Mouse (Mus musculus) retina, adult 2 months (tissue): ENCODE data around the gene Kcnn1.

Experiments
- DNase-seq: peaks from one replicate; pipeline ENCODE4 v3.0.0-alpha.2; 2012; ENCODE audit warnings: low read depth, low spot score

Kcnn1 gene

DNA sequence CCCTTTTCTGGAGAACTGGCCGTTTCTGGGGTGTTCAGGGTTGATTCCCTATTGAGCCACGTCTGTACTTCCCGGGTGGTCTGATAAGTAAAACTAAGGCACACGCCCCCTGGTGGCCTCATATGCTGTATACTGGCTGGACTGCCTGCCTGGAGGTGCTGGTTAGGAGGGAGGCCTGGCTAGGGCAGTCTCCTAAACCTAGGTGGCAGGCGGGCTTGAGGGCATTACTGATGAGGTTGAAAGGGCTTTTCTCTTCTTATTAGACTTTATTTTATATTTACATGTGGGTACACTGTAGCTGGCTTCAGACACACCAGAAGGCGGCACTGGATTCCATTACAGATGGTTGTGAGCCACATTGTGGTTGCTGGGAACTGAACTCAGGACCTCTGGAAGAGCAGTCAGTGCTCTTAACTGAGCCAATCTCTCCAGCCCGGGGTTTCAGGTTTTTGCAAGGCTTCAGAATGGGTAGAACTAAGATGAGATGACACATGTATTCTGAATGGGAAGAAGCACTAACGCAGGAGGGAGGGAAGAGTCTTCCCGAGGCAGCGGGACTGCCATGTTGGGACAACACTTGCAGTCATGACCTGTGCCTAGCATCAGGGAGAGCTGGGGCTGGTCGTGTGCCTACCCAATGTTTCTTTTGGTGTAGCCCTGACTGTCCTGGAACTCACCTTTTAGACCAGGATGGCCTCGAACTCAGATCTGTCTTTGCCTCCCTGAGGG lies 30.8 kb upstream of the Kcnn1 start:
- DNase-seq = no peak

DNA sequence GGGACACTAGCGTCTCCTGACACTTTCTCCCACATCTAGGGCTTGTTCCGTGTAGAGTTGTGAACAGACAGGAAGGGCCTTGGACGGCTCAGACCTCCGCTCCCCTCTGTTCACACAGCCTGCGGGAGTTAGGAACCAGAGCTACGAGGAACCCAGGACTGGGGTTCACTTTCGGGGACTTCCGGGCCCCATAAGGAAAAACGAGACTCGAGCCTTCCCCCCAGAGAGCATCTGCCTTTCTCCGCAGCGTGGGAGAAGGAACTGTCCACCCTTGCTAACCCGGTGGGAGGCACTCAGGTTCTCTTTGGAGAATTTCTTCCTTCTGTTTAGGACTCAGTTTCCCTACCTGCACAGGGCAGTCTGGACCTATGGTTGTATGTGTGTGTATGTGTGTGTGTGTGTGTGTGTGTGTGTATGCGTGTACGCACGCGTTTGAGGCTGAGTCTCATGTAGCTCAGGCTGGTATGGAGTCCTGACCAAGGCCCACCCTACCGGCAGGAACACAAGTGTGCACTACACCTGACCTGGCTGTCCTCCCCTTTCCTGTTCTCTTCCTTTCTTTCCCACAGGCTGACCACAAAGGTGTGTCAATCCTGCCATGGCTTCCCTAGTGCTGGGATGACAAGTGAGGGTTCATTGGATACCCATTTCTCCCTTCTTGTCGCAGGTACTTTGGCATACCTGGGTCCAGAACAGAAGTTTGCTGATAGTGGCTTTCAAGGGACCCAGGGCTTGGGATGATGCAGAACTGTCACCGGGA lies 30.0 kb upstream of the Kcnn1 start:
- DNase-seq = no peak

DNA sequence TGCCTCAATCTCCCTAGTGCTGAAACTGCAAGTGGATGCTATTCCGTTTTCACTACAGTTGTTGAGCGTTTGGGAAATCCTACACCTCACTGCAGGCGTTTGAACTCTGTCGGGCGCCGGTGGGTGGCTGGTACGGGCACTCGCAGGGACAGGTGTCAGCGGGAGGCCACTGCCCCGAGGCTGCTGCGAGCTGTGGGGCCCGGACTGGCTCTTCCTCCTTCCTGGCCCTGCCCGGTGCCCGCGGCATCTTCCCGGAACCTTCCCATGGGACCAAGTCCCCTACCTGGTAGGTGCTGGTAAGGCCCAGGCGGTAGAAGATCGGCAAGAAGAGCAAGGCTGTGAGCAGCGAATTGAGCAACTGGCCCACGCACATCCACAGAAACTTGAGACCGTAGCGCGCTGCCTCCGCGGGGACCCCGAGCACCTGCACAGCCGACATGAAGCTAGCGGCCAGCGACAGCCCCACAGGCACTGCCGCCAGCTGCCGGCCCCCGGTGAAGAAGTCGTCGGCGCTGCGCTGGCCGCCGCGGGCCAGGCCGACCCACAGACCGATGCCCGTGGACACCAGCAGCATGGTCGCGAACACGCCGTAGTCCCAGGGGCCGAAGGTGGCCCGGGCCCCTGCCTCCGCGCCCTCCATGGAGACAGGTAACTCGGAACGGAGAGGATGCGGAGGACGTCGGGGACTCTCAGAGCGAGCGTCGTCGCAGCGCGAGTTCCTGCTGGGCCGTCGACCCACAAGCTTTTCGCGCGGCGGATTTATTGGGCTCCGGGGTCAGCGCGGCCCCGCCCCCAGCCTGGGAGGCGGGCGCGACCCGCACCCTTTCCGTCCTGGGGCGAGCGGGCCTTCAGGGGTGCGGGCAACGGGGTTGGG lies 29.2 kb upstream of the Kcnn1 start, which contains the start of gene Slc5a5:
Gene Slc5a5, minus strand, starts transcription at position 736 of the 874 bp plus-strand sequence.
- DNase-seq = no peak

DNA sequence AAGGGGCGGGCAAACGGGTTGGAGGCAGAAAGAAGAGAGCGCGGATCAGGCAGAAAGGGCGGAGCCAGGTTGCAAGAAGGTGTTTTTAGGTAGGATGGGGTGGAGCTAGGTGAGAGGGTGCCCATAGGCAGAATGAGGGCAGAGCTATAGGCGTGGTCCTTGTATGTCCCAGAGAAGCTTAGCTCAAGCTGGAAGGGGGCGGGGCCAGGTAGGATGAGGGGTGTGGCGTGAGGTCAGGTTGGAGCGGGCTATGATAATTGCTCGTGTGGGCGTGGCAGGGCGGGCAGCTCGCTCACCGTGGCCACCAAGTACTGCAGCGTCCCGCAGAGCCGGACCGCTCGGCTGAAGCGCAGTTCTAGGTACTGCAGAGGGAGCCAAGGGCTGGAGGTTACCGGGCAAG lies 28.3 kb upstream of the Kcnn1 start:
- peak; percentile 71 for DNase-seq

DNA sequence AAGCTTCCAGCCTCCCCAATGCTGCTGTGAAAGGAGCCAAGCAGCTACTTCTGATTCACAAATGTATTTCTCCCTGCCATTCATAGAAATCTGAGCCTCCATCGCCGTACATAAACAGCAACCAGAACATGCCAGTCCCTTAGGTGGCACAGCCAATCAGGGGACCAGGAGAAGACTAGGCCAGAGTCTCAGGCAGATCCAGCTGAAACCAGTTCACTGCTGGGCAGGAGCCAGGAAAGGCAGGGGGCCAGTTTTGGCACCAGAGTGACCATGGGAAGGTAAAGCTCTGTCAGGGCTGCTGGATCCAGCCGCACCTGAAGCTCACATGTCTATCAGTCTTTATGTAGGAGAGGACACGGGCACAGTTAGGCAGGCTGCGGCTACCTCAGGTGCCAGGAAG lies 27.6 kb upstream of the Kcnn1 start:
- DNase-seq = no peak

DNA sequence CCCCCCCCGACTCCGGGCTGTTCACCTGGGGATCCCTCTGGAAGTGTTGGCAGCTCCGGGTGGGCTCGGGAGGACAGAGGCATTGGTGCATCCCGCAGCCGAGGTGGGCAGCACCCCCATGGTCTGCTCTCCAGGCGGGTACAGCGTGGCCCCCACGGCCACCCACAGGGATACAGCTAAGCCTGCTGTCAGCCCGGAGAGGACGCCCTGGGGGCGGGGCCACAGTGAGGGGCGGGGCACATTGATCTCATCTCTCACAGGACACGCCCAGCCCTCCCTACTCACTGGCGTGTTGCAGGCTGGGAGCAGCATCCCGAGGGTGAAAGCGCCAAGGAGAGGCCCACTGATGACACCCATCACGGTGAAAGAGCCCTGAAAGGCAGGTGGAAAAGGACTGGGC lies 24.6 kb upstream of the Kcnn1 start:
- DNase-seq = no peak

DNA sequence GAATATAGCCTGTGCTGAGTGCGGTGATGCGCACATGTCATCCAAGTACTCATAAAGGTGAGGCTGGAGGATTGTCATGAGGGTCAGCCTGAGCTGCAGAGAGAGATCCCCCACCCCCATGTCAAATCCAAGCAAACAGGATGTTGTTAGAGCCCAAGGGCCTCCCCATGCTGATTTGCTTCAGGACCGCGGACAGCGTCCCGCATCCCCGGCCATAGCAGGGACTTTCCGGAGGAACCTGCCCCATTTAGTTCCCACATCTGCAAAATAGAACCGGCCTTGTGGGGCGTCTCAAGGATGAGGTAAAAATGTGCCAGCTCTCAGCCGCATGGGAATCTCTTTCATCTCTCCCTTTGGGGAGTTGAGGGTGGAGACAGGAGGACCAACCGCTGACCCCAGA lies 22.6 kb upstream of the Kcnn1 start:
- no peak for DNase-seq

DNA sequence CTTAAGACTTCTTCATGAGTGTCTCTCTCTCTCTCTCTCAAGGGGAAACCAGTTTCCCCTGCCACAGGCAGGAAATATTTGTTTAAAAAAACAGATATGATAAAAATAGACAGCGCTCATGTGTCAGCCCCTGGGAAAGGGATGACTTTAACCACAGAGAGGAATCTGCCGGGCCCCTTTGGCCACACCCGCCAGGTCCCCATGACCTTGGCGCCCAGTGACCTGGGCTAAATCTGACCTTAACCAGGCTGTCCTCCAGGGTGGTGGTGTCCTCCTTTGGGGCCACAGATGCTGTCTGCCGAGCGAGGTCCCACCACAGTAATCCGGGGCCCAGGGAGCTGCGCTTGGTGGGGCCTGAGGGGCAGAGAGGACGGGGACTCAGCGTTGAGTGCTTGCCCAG lies 21.6 kb upstream of the Kcnn1 start:
- no peak for DNase-seq

DNA sequence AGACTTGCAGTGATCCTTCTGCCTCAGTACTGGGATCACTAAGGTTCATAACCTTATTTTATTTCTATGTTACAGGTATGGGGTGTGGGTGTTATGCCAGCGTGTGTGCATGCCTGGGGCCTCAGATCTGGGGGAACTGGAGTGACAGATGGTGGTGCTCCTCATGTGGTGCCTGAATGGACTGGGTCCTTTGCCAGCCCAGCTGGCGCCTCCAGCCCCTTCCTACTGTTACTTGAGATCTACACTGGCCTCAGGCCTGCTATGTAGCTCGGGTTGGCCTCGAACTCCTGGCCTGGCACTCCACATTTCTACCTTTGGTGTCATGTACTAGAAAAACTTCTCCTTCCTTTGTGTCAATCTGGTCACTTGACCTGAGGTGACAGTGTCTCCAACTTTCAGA lies 21.1 kb upstream of the Kcnn1 start:
- no peak for DNase-seq

DNA sequence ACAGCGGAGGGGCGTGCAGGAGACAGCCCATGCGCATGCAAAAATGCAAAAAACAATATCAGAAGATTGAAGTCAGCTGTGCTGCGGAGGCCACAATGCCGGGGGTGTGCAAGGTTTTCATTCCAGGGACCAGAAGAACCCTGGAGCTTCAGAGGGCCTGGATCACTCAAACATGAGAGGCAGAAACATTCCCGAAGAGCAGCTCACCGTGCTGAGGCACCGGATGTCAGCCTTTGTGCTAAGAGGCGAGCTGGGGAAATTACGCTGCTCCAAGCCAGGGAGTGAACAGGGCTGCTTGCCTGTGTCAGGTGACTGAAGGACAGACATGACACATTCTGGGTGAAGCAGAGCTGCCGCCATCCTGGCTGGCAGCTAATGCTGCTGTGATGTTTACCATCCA lies 17.5 kb upstream of the Kcnn1 start:
- no peak for DNase-seq

DNA sequence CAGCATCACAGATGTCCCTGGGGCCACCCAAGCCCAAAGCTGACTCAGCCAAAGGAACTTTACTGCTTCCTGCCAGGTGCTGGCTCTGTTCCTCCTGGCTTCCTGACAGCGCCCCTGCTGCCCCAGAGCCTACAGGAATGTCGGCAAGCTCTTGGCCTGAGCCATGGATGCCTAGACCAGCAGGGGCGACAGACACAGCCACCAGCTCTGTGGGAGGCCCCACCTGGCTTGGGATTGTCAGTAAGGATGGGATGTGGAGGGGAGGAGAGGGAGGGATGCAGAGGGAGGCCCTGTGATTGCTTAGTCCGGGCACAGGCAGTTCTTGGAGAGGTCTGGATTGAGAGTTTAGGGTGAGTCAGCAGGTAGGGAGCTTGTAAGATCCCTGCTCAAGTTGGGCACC lies 17.1 kb upstream of the Kcnn1 start:
- no peak for DNase-seq

DNA sequence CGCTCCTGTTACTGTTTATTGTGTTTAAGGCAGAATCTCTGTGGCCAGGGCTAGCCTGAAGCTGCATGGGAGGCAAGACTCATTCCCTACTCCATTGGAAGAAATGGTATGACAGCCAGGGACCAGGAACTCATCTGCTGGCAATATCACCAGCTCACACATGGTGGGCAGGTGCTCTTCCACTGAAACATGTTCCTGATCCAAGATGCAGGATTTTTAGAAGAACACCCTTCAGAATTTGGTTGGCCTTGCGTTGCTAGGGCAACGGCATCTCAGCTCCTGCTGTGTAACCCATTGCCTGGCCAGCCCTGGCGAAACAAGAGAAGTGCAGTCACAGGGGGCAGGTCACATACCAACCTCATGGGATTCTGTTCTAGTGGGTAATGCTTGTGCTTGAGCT lies 16.4 kb upstream of the Kcnn1 start:
- DNase-seq = no peak

DNA sequence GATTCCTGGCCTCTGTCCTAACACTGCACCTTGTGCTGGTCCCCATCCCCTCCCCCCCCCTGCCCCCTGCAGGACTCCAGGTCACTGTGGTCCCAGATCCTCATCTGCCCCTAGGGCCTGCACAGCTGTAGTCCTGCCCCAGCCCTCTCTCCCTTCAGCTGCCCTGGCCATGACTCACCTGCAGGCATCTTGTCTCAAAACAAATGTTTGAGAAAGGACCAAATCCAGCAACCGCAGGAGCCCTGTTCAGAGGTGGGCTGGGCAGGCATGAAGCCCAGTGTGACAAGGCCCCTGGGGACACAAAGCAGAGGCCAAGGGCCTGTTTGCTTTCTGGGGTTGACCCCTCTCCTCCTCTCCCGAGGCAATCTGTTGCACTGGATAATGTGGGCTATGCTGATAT lies 15.1 kb upstream of the Kcnn1 start:
- no peak for DNase-seq

DNA sequence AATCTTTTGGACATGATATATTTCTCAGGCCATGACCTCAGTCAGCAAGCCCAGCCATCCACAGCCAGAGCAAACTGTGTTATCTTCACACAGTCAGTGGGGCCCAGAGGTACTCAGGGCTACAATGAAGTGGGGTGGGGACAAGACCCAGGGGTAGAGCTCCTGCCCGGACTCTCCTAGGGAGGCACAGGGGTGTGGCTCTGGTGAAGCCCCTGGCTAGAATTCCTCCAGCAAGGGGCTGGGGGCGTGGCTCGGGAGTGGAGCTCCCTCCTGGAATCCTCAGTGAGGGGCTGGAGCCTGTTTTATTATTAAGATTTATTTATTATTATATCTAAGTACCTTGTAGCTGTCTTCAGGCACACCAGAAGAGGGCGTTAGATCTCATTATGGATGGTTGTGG lies 13.3 kb upstream of the Kcnn1 start:
- DNase-seq = no peak

DNA sequence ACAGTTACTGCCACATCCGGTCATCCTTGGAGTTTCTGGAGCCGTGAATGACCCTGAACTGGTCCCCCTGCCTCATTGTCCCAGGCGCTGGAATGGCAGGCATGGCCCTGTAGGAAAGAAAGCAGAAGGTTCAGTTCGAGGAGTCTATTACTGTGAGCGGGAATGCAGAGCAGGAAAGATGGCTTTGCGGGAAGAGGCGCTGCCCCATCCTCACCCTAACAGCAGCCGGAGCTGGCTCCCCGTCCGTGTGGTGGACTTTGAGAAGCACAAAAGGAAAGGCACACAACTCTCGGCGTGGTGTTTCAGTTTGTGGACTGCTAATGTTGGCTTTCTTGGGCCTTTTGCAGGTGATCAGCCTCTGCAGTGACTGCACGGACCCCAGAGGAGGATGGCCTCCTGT lies 11.4 kb upstream of the Kcnn1 start:
- DNase-seq = no peak

DNA sequence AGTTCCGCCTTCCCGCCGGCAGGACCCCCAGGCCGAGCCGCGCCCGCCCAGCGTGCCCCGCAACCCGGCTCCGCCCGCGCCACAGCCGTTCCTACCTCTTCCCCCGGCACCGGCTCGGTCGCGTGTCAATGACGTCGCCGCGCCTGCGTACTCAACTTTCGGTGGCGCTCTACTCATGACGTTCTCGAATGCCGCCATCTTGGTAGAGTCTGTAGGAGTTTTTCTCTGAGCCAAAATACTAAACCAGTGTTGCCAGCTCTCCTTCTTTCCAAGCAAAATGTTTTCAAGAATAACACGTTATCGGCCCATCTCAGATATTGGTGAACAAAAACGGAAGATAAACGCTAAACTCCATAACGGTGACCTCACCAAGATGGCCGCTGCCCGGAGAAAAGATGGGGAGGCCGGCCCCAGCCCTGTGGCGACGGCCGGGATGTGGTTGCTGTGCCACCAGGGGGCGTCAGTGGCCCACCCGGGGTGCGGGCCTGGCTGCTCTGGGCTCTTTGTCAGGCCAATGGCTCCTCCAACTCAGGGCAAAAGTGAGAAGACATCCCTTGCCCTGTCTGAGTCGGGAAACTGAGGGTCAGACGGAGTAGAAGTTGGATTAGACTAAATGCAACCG lies 10.4 kb upstream of the Kcnn1 start, which contains the start of gene Ccdc124:
Gene Ccdc124, minus strand, starts transcription at position 572 of the 622 bp plus-strand sequence.
- DNase-seq = peak; percentile 92

DNA sequence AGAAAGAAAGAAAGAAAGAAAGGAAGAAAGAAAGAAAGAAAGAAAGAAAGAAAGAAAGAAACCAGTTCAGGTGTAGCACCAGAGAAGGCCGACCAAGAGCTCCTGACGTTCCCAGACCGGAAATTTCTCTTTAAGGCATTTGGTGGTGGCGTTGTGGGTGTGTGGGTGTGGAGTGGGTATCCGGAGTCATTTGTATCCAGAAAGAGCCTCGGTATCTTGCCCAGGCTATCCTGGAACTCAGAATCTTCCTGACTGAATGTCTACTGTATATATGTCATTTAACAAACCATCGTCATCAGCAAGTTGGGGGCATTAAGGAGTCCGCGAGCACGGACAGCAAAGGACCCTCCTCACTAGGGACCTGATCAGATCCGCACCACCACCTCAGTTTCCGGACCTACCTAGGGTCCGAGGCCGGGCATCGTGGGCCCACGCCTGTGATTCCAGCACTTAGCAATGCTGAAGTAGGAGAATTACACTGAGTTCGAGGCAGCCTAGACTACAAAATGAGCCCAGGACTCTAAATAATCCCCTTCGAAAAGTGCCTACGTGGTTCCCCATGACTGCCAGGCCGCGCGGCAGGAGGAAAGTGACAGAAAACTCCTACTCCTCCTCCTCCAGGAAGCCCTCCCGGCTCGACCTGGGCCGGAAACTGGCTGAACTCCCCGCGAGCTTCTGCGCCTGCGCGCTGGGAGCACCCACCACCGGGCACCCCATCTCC lies 9.7 kb upstream of the Kcnn1 start:
- DNase-seq = no peak

DNA sequence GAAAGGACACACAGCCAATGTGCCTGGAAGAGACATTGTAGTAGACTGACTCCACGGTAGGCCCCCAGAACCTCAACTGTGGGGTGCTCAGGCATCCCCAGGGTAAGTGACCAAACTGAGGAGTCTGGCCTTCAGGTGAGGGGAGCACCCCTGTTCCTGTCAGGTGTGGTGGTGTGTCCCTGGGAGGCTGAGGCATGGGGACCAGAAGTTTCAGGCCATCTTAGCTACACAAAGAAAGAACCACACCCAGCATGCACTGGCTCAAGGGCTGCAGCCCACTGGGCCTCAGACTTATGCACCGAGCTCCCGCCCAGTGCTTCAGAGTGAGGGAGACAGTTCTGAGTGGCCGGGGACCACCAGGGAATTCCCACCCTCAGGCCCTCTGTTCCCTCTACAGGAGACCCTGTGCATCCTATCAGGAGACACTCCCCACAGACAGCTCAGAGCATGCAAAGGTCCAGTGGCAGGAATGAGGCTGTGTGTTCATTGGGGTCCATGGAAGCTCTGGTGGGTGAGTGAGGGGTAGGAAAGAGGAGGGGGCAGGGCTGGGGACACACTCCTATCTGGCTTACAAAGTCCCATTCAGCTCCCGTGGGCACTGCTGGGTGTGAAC lies 8.2 kb upstream of the Kcnn1 start:
- no peak for DNase-seq

DNA sequence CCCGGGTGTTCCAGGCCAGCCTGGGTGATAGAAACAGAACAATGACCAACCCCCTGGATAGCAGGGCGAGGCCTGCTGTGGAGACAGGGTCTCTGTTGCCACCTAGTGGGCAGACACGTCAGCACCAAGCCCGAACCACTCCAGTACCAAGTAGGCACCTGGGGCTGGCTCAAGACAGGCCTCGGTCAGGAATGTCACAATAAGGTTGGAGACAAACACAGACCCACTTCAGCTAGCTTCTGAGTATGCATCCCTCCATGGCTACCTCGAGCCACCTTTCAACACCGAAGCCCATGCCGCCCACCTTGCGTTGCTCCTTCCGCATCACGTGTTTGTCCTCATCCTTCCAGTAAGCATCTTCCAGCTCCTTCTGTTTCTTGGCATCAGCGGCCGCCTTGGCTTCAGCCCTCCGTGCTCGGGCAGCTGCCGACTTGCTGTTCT lies 6.6 kb upstream of the Kcnn1 start:
- no peak for DNase-seq

DNA sequence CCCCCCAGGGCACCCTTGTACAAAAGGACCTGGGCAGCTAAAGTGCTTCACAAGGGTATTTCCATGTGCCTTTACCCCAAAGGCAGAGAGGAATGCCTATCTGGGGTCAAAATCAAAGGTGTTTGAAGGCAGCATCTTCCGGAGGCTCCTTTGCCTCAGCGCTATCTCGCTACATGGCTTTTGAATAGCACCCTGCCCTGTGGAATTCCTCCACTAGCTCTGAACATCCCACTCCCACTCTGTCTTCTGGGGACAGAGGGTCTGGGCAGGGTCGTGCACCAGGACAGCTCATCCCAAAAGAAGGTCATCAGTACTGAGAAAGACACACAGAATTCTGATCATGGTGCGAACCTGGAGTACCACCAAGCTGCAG lies 6.1 kb upstream of the Kcnn1 start:
- no peak for DNase-seq
